Comparison of ENCODE assay signal across 28 mouse cellular contexts in genomic region chr1:192463732-192464131, GRCm38 (mm10).
"Had no signal": no experiment of that assay in that cellular context is flagged by ENCODE, and none has a peak within 500 bp of the region (broad histone marks: within the 10 kb centered on the region; RNA-seq: fewer than 3 reads in every experiment).

No protein-coding gene starts in this region.

- H3K36me3 ChIP-seq: embryonic facial prominence, embryonic 10.5 days; embryonic facial prominence, embryonic 12.5 days; embryonic facial prominence, embryonic 13.5 days; embryonic facial prominence, embryonic 15.5 days; forebrain, embryonic 10.5 days; forebrain, embryonic 12.5 days; forebrain, embryonic 15.5 days had no signal

- H3K4me1 ChIP-seq: embryonic facial prominence, embryonic 10.5 days; embryonic facial prominence, embryonic 12.5 days; embryonic facial prominence, embryonic 13.5 days; embryonic facial prominence, embryonic 15.5 days; forebrain, embryonic 10.5 days; forebrain, embryonic 12.5 days; forebrain, embryonic 13.5 days; forebrain, embryonic 15.5 days had no signal

- H3K27ac ChIP-seq: embryonic facial prominence, embryonic 10.5 days; embryonic facial prominence, embryonic 12.5 days; embryonic facial prominence, embryonic 13.5 days; embryonic facial prominence, embryonic 15.5 days; forebrain, embryonic 10.5 days; forebrain, embryonic 12.5 days; forebrain, embryonic 13.5 days; forebrain, embryonic 15.5 days; gastrocnemius, adult 2 months; heart, adult 2 months had no signal

- H3K9ac ChIP-seq: embryonic facial prominence, embryonic 12.5 days; embryonic facial prominence, embryonic 13.5 days; embryonic facial prominence, embryonic 15.5 days; forebrain, embryonic 12.5 days; forebrain, embryonic 13.5 days; forebrain, embryonic 15.5 days; forebrain, postnatal 0 days had no signal

- H3K27me3 ChIP-seq: embryonic facial prominence, embryonic 12.5 days; embryonic facial prominence, embryonic 13.5 days; embryonic facial prominence, embryonic 15.5 days; forebrain, embryonic 12.5 days; forebrain, embryonic 13.5 days; forebrain, embryonic 15.5 days had no signal

- H3K4me2 ChIP-seq: embryonic facial prominence, embryonic 12.5 days; embryonic facial prominence, embryonic 13.5 days; embryonic facial prominence, embryonic 15.5 days; forebrain, embryonic 12.5 days; forebrain, embryonic 13.5 days; forebrain, embryonic 15.5 days had no signal

- ATAC-seq: forebrain, embryonic 13.5 days; forebrain, embryonic 14.5 days; forebrain, embryonic 15.5 days; forebrain, embryonic 16.5 days; forebrain, postnatal 0 days had no signal

- H3K4me3 ChIP-seq: embryonic facial prominence, embryonic 10.5 days; embryonic facial prominence, embryonic 12.5 days; embryonic facial prominence, embryonic 13.5 days; embryonic facial prominence, embryonic 15.5 days; erythroblast, embryonic 14.5 days; forebrain, embryonic 10.5 days; forebrain, embryonic 12.5 days; forebrain, embryonic 13.5 days; forebrain, embryonic 15.5 days; gastrocnemius, adult 2 months; heart, adult 2 months had no signal

- DNase-seq: cerebellum, adult 8-10 months; cerebellum, adult 9-10 months; cerebellum, adult 9-11 months; cerebellum, postnatal 10 days; cerebellum, postnatal 14 days; cerebellum, postnatal 25 days; cerebellum, postnatal 36 days; embryo, embryonic 11 days; forebrain, postnatal 0 days; gastrocnemius, adult 2 months; gastrocnemius, postnatal 10 days; gastrocnemius, postnatal 14 days; gastrocnemius, postnatal 25 days; gastrocnemius, postnatal 36 days; heart, adult 11 months; heart, adult 18-20 months; heart, adult 2 months had no signal

- H3K9me3 ChIP-seq: embryonic facial prominence, embryonic 10.5 days; embryonic facial prominence, embryonic 12.5 days; embryonic facial prominence, embryonic 13.5 days; embryonic facial prominence, embryonic 15.5 days; forebrain, embryonic 10.5 days; forebrain, embryonic 12.5 days; forebrain, embryonic 13.5 days; forebrain, embryonic 15.5 days had no signal
